Mouse (Mus musculus): ENCODE results near the gene Fbxo47.
"Not testable (repeated sequence)": the region's sequence is repeated elsewhere in the genome, so short reads cannot be mapped to it uniquely, and the experiment has no call there.

Gene Fbxo47

DNA sequence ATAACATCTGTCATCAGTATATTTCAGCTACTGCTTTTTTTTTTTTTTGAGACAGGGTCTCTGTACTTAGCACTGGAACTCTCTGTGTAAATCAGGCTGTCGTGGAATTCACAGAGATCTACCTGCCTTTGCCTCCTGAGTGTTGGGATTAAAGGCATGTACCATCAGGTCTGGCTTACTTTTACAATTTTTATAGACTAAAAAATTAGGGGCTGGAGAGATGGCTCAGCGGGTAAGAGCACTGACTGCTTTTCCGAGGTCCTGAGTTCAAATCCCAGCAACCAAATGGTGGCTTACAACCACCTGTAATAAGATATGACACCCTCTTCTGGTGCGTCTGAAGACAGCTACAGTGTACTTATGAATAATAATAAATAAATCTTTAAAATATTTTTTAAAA is 3.6 kb downstream of the Fbxo47 start:
- no peak for DNase-seq (ENCODE audit: low spot score in 2 of 2)

GRCm38 (mm10) chr11:97877341-97877740 is 6.6 kb downstream of the Fbxo47 start:
- DNase-seq (ENCODE audit: low spot score in 2 of 2), result no peak

DNA sequence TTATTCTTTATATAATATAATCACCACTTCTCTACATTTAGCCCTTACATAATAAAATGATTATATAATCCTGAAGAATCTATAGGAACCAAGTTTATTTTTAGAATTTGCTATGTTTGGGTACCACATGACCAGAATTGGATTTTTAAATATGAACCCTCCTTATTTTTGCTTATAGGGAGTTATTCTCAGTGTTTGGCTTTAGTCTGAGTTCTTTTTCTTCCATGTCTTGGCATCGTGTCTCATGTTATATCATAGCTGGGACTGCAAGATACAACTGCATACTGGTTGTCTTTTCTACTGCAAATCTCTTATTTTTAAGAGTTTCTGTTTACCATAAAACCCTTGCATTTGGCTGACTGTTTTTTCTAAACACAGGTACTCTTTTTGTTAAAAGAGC is 9.6 kb downstream of the Fbxo47 start:
- no peak for DNase-seq (ENCODE audit: low spot score in 2 of 2)

DNA sequence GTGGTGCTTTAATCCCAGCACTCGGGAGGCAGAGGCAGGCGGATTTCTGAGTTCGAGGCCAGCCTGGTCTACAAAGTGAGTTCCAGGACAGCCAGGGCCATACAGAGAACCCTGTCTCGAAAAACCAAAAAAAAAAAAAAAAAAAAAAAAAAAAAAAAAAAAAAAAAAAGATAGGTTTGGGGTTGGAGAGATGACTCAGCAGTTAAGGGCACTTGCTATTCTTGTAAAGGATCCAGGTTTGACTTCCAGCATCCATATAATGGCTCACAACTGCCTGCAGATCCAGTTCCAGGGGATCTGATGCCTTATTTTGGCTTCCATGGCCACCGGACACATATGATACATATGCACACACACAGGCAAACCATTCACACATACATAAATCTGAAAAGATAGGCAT is 11.6 kb downstream of the Fbxo47 start:
- not testable (repeated sequence) for DNase-seq (ENCODE audit: low spot score in 2 of 2)

DNA sequence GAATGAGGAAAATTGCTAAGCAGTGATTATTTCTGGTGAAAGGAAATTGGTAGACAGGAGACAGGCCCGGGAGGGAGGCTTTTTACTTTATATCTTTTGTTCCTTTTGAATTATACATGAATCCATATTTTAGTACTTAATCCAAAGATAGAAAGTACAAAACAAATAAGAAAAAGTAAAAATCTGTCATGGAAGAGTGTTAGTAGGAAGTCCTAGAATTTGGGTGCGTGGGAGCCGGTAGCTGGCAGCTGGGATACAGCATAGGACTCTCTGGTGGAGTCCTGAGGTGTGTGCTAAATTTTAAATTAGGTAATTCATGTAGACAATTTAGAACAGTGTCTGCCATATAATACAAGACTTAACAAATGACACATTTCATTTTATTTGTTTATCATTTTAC is 16.4 kb downstream of the Fbxo47 start:
- DNase-seq (ENCODE audit: low spot score in 2 of 2), result no peak

- DNase-seq (ENCODE audit: low spot score in 2 of 2), result no peak
Observed at GRCm38 (mm10) chr11:97866091-97866888, 17.7 kb downstream of the Fbxo47 start.

DNA sequence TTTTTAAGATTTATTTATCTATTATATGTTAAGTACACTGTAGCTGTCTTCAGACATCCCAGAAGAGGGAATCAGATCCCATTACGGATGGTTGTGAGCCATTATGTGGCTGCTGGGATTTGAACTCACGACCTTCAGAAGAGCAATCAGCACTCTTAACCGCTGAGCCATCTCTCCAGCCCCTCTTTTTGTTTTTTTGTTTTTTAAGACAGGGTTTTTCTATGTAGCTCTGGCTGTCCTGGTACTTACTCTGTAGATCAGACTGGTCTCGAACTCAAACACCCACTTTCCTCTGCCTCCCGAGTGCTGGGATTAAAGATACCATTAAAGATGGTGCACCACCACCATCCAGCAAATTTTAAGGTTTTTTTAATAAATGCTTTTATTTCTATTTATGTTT is 18.5 kb downstream of the Fbxo47 start:
- DNase-seq (ENCODE audit: low spot score in 2 of 2), result no peak

DNA sequence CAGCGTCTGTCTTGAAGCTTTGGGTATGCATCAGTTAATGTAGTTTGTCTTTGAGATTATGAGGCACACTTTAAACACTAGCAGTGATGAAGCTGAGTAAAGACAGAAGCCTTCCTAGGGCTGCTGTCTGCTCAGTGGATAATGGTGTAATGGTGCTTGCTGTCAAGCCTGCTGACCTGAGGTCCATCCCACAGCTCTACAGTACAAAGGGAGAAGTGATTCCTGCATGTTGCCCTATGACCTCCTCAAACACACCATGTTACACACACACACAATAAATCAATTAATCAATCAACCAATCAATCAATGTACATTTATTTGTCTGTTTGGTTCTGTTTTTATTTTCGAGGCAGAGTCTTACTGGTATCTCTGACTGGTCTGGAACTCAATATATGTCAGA is 21.8 kb downstream of the Fbxo47 start:
- DNase-seq (ENCODE audit: low spot score in 2 of 2), result no peak

- no peak for DNase-seq (ENCODE audit: low spot score in 2 of 2)
Observed at GRCm38 (mm10) chr11:97855473-97855872, 28.5 kb downstream of the Fbxo47 start.

DNA sequence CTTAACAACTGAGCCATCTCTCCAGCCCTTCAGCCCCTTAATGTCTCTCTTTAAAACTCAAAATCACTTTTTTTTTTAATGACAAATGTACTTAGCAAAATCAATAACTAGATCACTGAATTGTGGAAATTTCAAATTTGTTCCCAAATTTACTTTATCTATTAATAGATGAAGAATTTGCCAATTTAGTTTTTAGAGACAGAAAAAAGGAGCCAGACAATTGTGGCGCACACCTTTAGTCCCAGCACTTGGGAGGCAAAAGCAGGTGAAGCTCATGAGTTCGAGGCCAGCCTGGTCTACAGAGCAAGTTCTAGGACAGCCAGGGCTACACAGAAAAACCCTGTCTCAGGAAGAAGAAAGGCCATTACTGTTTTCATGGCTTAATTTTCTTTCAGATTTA is 32.4 kb downstream of the Fbxo47 start:
- DNase-seq (ENCODE audit: low spot score in 2 of 2), result no peak

DNA sequence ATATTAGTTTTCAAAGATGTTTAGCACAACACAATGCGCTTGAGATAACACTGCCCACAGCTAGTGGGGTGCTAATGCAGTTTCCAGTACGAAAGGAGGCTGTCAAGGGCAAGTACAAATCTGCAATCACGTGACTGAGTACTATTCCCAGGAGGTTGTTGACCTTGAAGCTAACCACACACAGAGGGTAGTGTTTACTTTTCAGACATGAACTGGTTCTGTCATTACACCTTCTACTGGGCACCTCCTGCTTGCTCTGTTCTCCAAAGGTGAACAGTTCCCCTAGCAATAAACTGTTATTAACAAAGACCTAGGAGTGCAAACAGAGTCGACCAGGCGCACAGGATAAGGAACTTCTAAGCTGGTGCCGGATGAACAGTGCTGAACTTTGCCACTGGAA is 33.6 kb downstream of the Fbxo47 start:
- DNase-seq (ENCODE audit: low spot score in 2 of 2), result no peak

- DNase-seq (ENCODE audit: low spot score in 2 of 2), result no peak
Observed at GRCm38 (mm10) chr11:97842001-97842400, 42.0 kb downstream of the Fbxo47 start.

GRCm38 (mm10) chr11:97840991-97841661 is 42.8 kb downstream of the Fbxo47 start:
- no peak for DNase-seq (ENCODE audit: low spot score in 2 of 2)

GRCm38 (mm10) chr11:97840539-97840954 is 43.4 kb downstream of the Fbxo47 start, which contains the start of gene B230217C12Rik:
TSS of gene B230217C12Rik (plus strand) at chr11:97840780.
- no peak for DNase-seq (ENCODE audit: low spot score in 2 of 2)

- no peak for DNase-seq (ENCODE audit: low spot score in 2 of 2)
Observed at GRCm38 (mm10) chr11:97840135-97840490, 43.8 kb downstream of the Fbxo47 start.

DNA sequence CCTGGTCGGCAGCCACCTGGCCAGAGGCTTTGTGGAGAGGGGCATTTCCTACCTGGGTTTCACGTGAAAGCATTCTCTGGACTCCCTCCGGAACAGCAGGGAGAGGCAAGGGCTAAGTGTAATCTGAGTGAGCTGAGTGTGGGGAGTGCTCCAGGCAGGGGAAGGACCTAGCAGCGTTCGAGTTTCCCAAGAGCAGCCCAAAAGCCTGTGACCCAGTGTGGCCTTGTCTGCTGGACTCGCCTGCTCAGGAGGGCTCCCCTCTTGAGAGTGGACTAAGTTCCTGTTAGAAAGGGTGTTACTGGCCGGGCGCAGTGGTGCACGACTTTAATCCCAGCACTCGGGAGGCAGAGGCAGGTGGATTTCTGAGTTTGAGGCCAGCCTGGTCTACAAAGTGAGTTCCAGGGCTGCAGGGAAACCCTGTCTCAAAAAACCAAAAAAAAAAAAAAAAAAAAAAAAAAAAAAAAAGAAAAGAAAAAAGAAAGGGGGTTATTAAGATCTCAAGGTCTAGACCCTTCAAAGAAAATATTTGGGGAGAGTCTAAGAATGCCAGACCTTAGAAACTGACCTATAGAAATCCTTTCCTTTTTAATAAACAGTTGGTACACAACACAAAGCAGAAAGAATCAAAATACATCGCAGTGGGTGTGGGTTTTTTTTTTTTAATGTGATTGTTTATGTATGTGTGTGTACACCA is 44.4 kb downstream of the Fbxo47 start:
- DNase-seq (ENCODE audit: low spot score in 2 of 2), result no peak

- peak in 1 of 2 experiments; percentile 60 for DNase-seq (ENCODE audit: low spot score in 2 of 2)
Observed at GRCm38 (mm10) chr11:97838779-97839440, 45.0 kb downstream of the Fbxo47 start.

DNA sequence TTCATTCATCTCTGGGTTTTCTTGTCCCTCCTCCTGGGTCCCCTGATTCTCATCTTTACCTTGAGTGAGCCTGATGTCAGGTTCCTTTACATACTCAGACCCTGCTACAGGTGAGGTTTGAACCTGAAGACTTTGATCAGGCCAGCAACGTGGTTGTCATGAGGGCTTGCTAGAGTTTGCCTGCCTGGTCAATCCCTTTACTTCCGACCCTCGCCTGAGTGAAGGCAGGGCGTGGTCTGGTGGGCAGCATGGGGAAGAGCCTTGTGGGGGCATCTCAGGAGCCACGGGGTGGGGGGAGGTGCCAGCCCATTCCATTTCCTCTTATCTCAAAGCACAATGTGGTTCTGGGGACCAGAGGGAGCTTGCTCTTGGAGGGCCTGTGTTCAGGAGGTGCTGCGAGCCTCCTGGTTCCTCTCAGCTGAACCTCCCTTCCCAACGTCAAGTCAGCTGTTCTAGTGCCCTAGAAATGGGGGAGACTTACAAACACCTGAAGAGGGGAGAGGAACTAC is 46.3 kb downstream of the Fbxo47 start:
- DNase-seq (ENCODE audit: low spot score in 2 of 2), result no peak

GRCm38 (mm10) chr11:97837051-97837450 is 46.9 kb downstream of the Fbxo47 start:
- not testable (repeated sequence) for DNase-seq (ENCODE audit: low spot score in 2 of 2)

DNA sequence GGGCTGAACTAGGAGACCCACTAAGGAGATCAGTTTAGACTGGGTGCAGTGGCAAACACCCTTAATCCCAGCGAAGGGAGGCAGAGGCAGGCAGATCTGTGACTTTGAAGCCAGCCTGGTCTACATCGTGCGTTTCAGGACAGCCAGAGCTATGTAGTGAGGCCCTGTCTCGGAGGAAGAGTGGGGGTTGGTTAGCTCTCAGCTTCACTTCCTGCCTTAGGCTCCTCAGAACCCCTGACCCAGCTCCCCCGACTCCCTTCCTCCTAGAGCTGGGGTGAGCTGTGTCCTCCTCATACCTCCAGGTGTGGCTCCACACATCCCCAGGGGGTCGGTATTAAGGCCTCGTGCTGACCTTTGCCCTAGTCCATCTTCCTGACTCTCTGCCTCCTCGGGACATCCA is 47.4 kb downstream of the Fbxo47 start:
- DNase-seq (ENCODE audit: low spot score in 2 of 2), result no peak

GRCm38 (mm10) chr11:97833352-97833751 is 50.6 kb downstream of the Fbxo47 start:
- DNase-seq (ENCODE audit: low spot score in 2 of 2), result no peak

GRCm38 (mm10) chr11:97832001-97832400 is 52.0 kb downstream of the Fbxo47 start:
- no peak for DNase-seq (ENCODE audit: low spot score in 2 of 2)

Data from spleen, postnatal 4 days (tissue).